Comparison of ENCODE assay signal across 24 mouse cellular contexts in genomic region chr16:8680470-8680869, GRCm38 (mm10). TPM values are rescaled to one million over a fixed set of nuclear protein-coding genes. Genes with fewer than 3 reads are reported as not detected.
"Had no signal": no experiment of that assay in that cellular context is flagged by ENCODE, and none has a peak within 500 bp of the region (broad histone marks: within the 10 kb centered on the region; RNA-seq: fewer than 3 reads in every experiment).

Gm5767 (plus strand) TSS chr16:8680770.

- H3K27me3 ChIP-seq: limb, embryonic 13.5 days; lung, embryonic 15.5 days; midbrain, embryonic 13.5 days; neural tube, embryonic 13.5 days; stomach, embryonic 15.5 days had no signal

- ATAC-seq: intestine, postnatal 0 days; midbrain, embryonic 13.5 days; midbrain, embryonic 16.5 days had no signal

- H3K4me2 ChIP-seq: limb, embryonic 13.5 days; lung, embryonic 15.5 days; midbrain, embryonic 13.5 days; neural tube, embryonic 13.5 days; stomach, embryonic 15.5 days had no signal

- H3K9me3 ChIP-seq: limb, embryonic 13.5 days; lung, embryonic 15.5 days; megakaryocyte, embryonic 14.5 days; midbrain, embryonic 10.5 days; midbrain, embryonic 13.5 days; neural tube, embryonic 13.5 days; stomach, embryonic 15.5 days had no signal

- H3K36me3 ChIP-seq: lung, embryonic 15.5 days; stomach, embryonic 15.5 days had no signal

- DNase-seq: kidney, adult 2 months; kidney, postnatal 25 days; left cerebral cortex, postnatal 4 days; lung, adult 18-20 months; lung, postnatal 10 days; lung, postnatal 36 days; retina, postnatal 1 day; right cerebral cortex, postnatal 25 days; spleen, adult 18-20 months; thymus, adult 2 months; thymus, postnatal 25 days had no signal

- H3K4me1 ChIP-seq: limb, embryonic 13.5 days; lung, embryonic 15.5 days; midbrain, embryonic 10.5 days; midbrain, embryonic 13.5 days; neural tube, embryonic 13.5 days had no signal

- H3K4me3 ChIP-seq: limb, embryonic 13.5 days; lung, embryonic 15.5 days; megakaryocyte, embryonic 14.5 days; midbrain, embryonic 10.5 days; midbrain, embryonic 13.5 days; myocyte; neural tube, embryonic 13.5 days; stomach, embryonic 15.5 days had no signal

- H3K27ac ChIP-seq: kidney, postnatal 0 days; limb, embryonic 13.5 days; lung, embryonic 15.5 days; midbrain, embryonic 10.5 days; midbrain, embryonic 13.5 days; neural tube, embryonic 13.5 days; stomach, embryonic 15.5 days had no signal

- H3K9ac ChIP-seq: limb, embryonic 13.5 days; lung, embryonic 15.5 days; midbrain, embryonic 13.5 days; neural tube, embryonic 13.5 days; stomach, embryonic 15.5 days had no signal

RNA-seq across cellular contexts. Expression of gene Gm5767, which starts in this region (rescaled TPM):
- polyA plus RNA-seq: intestine, embryonic 14.5 days; kidney, embryonic 14.5 days; kidney, postnatal 0 days; limb, embryonic 13.5 days; lung, embryonic 15.5 days; midbrain, embryonic 10.5 days; midbrain, embryonic 13.5 days; midbrain, embryonic 16.5 days; neural tube, embryonic 13.5 days; stomach, embryonic 15.5 days had no signal
